10 mouse cellular contexts compared by ENCODE assay signal in genomic region chr5:64610146-64610545, GRCm38 (mm10).
DNase-seq lines count a peak whose midpoint lies in the region; ATAC-seq and TF ChIP-seq lines count a peak whose summit lies in the region.
"Had no signal": no experiment of that assay in that cellular context is flagged by ENCODE, and none has a peak within 500 bp of the region (broad histone marks: within the 10 kb centered on the region; RNA-seq: fewer than 3 reads in every experiment).

No protein-coding gene starts in this region.

- intact Hi-C loops in left cerebral cortex, adult 2 months (cut with DNase I), result no loop called here

- peaks cover 10% of the 10 kb centered on the region for H3K4me1 ChIP-seq in forebrain, embryonic 11.5 days (replicated peaks; ENCODE audit: control insufficient read depth, insufficient read depth, low read length)
- H3K4me1 ChIP-seq in forebrain, embryonic 16.5 days (replicated peaks; ENCODE audit: control insufficient read depth, insufficient read depth, low read length), result peaks cover 3% of the 10 kb centered on the region; the same call in 1 of the 2 replicates
- peaks cover 12% of the 10 kb centered on the region for H3K4me1 ChIP-seq in embryonic facial prominence, embryonic 14.5 days (ENCODE audit: control insufficient read depth, insufficient read depth, low read length)
- peaks cover 20% of the 10 kb centered on the region for H3K4me1 ChIP-seq in liver, postnatal 0 days (ENCODE audit: insufficient read depth)

- H3K9me3 ChIP-seq in forebrain, embryonic 11.5 days (ENCODE audit: control insufficient read depth, low read length), result no peaks in the 10 kb centered on the region; the same call in 1 of the 2 replicates
- H3K9me3 ChIP-seq in forebrain, embryonic 16.5 days (ENCODE audit: control insufficient read depth, low read length), result no peaks in the 10 kb centered on the region
- H3K9me3 ChIP-seq in embryonic facial prominence, embryonic 14.5 days (ENCODE audit: control insufficient read depth, low read length), result 0 out of 2 replicates have a peak, but pooled peaks cover 6% of the 10 kb centered on the region
- no peaks in the 10 kb centered on the region for H3K9me3 ChIP-seq in liver, postnatal 0 days (ENCODE audit: low read length)
- H3K9me3 ChIP-seq: hindbrain, embryonic 13.5 days had no signal

- TF ChIP-seq CTCF in layer of hippocampus, adult 2 months (conservative IDR thresholded peaks at IDR 0.05), result no peak
- no peak for TF ChIP-seq CTCF in liver, postnatal 0 days (IDR thresholded peaks at IDR 0.05; ENCODE audit: low read depth)
- TF ChIP-seq CTCF in left cerebral cortex, adult 2 months (IDR thresholded peaks at IDR 0.05), result no peak

- H3K9ac ChIP-seq in forebrain, embryonic 11.5 days (ENCODE audit: low read length), result no peak overlapping the region
- no peak overlapping the region for H3K9ac ChIP-seq in forebrain, embryonic 16.5 days (replicated peaks; ENCODE audit: low read depth, low read length)
- peak overlapping the region; percentile 41; the same call in 1 of the 2 replicates for H3K9ac ChIP-seq in embryonic facial prominence, embryonic 14.5 days (ENCODE audit: low read depth, low read length)
- no peak overlapping the region for H3K9ac ChIP-seq in liver, postnatal 0 days (replicated peaks)

- no peaks in the 10 kb centered on the region for H3K36me3 ChIP-seq in forebrain, embryonic 11.5 days (ENCODE audit: control insufficient read depth, insufficient read depth, low read length)
- H3K36me3 ChIP-seq in forebrain, embryonic 16.5 days (ENCODE audit: control insufficient read depth, insufficient read depth), result no peaks in the 10 kb centered on the region
- H3K36me3 ChIP-seq in embryonic facial prominence, embryonic 14.5 days (ENCODE audit: control insufficient read depth, insufficient read depth, low read length), result no peaks in the 10 kb centered on the region
- no peaks in the 10 kb centered on the region for H3K36me3 ChIP-seq in liver, postnatal 0 days (replicated peaks; ENCODE audit: insufficient read depth, low read length)
- H3K36me3 ChIP-seq: hindbrain, embryonic 13.5 days had no signal

- H3K4me2 ChIP-seq in forebrain, embryonic 11.5 days (ENCODE audit: low read depth, low read length, severe bottlenecking), result no peak overlapping the region
- H3K4me2 ChIP-seq in forebrain, embryonic 16.5 days (ENCODE audit: low read length), result no peak overlapping the region
- H3K4me2 ChIP-seq in embryonic facial prominence, embryonic 14.5 days (ENCODE audit: low read depth, low read length), result no peak overlapping the region
- H3K4me2 ChIP-seq in liver, postnatal 0 days (ENCODE audit: low read depth, low read length), result no peak overlapping the region
- H3K4me2 ChIP-seq: hindbrain, embryonic 13.5 days had no signal

- no peak for TF ChIP-seq EP300 in liver, postnatal 0 days (IDR thresholded peaks at IDR 0.05; ENCODE audit: low read depth)

- DNase-seq in forebrain, embryonic 11.5 days (ENCODE audit: low spot score), result no peak
- no peak for DNase-seq in layer of hippocampus, adult 2 months (ENCODE audit: low spot score in 2 of 2)
- DNase-seq in layer of hippocampus, adult 8-10 months (ENCODE audit: low spot score in 2 of 2), result no peak
- no peak for DNase-seq in embryonic facial prominence, embryonic 14.5 days (ENCODE audit: low spot score)
- DNase-seq in liver, postnatal 0 days, result no peak
- no peak for DNase-seq in left cerebral cortex, adult 2 months (ENCODE audit: extremely low spot score in 1 of 2, low spot score in 2 of 2)
- DNase-seq in adrenal gland, postnatal 10 days, result no peak
- DNase-seq: cerebellum, adult 9-10 months had no signal

- H3K4me3 ChIP-seq in forebrain, embryonic 11.5 days (ENCODE audit: low read depth, low read length), result no peak overlapping the region
- H3K4me3 ChIP-seq in forebrain, embryonic 16.5 days (replicated peaks; ENCODE audit: low read length), result no peak overlapping the region
- no peak overlapping the region for H3K4me3 ChIP-seq in layer of hippocampus, adult 2 months
- H3K4me3 ChIP-seq in embryonic facial prominence, embryonic 14.5 days (ENCODE audit: low read depth, low read length), result no peak overlapping the region
- H3K4me3 ChIP-seq in liver, postnatal 0 days (ENCODE audit: low read depth, low read length), result no peak overlapping the region
- no peak overlapping the region for H3K4me3 ChIP-seq in left cerebral cortex, adult 2 months
- H3K4me3 ChIP-seq: hindbrain, embryonic 13.5 days had no signal

- H3K27ac ChIP-seq in forebrain, embryonic 11.5 days (ENCODE audit: low read depth, low read length), result no peak overlapping the region
- no peak overlapping the region for H3K27ac ChIP-seq in forebrain, embryonic 16.5 days (ENCODE audit: low read length)
- peak overlapping the region; percentile 14; the same call in 1 of the 2 replicates for H3K27ac ChIP-seq in layer of hippocampus, adult 2 months
- H3K27ac ChIP-seq in embryonic facial prominence, embryonic 14.5 days (replicated peaks; ENCODE audit: low read depth, low read length), result no peak overlapping the region; the same call in 1 of the 2 replicates
- no peak overlapping the region for H3K27ac ChIP-seq in liver, postnatal 0 days (ENCODE audit: low read depth)
- H3K27ac ChIP-seq in left cerebral cortex, adult 2 months, result no peak overlapping the region

- no peaks in the 10 kb centered on the region for H3K27me3 ChIP-seq in forebrain, embryonic 11.5 days (ENCODE audit: control insufficient read depth, insufficient read depth, low read length)
- H3K27me3 ChIP-seq in forebrain, embryonic 16.5 days (replicated peaks; ENCODE audit: control insufficient read depth, insufficient read depth, low read length), result no peaks in the 10 kb centered on the region
- H3K27me3 ChIP-seq in embryonic facial prominence, embryonic 14.5 days (replicated peaks; ENCODE audit: control insufficient read depth, insufficient read depth, low read length), result no peaks in the 10 kb centered on the region
- no peaks in the 10 kb centered on the region for H3K27me3 ChIP-seq in liver, postnatal 0 days (ENCODE audit: insufficient read depth, low read length)
- H3K27me3 ChIP-seq: hindbrain, embryonic 13.5 days had no signal

- 7% methylated on average over 3 of the region's 3 CpGs for WGBS in forebrain, embryonic 11.5 days
- WGBS in forebrain, embryonic 16.5 days, result 6% methylated on average over 3 of the region's 3 CpGs
- WGBS in embryonic facial prominence, embryonic 14.5 days, result 12% methylated on average over 3 of the region's 3 CpGs
- WGBS in liver, postnatal 0 days (ENCODE audit: insufficient replicate concordance), result 19% methylated on average over 3 of the region's 3 CpGs

- peak; percentile 55 for ATAC-seq in forebrain, embryonic 11.5 days (replicated peaks; ENCODE audit: low FRiP score)
- ATAC-seq in forebrain, embryonic 16.5 days, result no peak
- no peak for ATAC-seq in embryonic facial prominence, embryonic 14.5 days (ENCODE audit: low read depth)
- ATAC-seq in liver, postnatal 0 days, result peak; percentile 8; the same call in 1 of the 2 replicates

Comparison
In these comparisons a context has a peak if more than half of its experiments do, and no peak if none do; other contexts are left out.
1. ATAC-seq: peak in forebrain, embryonic 11.5 days (single experiment) and liver, postnatal 0 days (single experiment); none in forebrain, embryonic 16.5 days (single experiment) and embryonic facial prominence, embryonic 14.5 days (single experiment).